Mouse (Mus musculus): ENCODE data around the gene Copz1.
A peak's percentile ranks its signal among the peaks of the same experiment; 100 is the strongest.

Copz1 gene

GRCm38 (mm10) chr15:103339961-103340337, 67.4 kb downstream of the Copz1 start, which contains the start of gene Zfp385a:
Zfp385a (minus strand) TSS chr15:103340093.
- DNase-seq (ENCODE audit: low read depth), result no peak

- no peak for DNase-seq (ENCODE audit: low read depth)
These were observed 68.3 kb downstream of the Copz1 start for GRCm38 (mm10) chr15:103340786-103341185.

GRCm38 (mm10) chr15:103341547-103341946, 69.0 kb downstream of the Copz1 start:
- no peak for DNase-seq (ENCODE audit: low read depth)

GRCm38 (mm10) chr15:103342415-103342814, 69.9 kb downstream of the Copz1 start:
- peak; percentile 88 for DNase-seq (ENCODE audit: low read depth)

- DNase-seq (ENCODE audit: low read depth), result no peak
These were observed 70.5 kb downstream of the Copz1 start for GRCm38 (mm10) chr15:103343008-103343407.

- no peak for DNase-seq (ENCODE audit: low read depth)
These were observed 71.0 kb downstream of the Copz1 start for GRCm38 (mm10) chr15:103343556-103343955.

- no peak for DNase-seq (ENCODE audit: low read depth)
These were observed 73.3 kb downstream of the Copz1 start for GRCm38 (mm10) chr15:103345789-103346188.

- DNase-seq (ENCODE audit: low read depth), result no peak
These were observed 74.8 kb downstream of the Copz1 start for GRCm38 (mm10) chr15:103347275-103347684.

Measured in c-Kit-positive CD71-negative TER-119-negative erythroid progenitor cells, embryonic 14.5 days (primary cell).